ENCODE assay signal across 19 mouse cellular contexts in the genomic region with DNA sequence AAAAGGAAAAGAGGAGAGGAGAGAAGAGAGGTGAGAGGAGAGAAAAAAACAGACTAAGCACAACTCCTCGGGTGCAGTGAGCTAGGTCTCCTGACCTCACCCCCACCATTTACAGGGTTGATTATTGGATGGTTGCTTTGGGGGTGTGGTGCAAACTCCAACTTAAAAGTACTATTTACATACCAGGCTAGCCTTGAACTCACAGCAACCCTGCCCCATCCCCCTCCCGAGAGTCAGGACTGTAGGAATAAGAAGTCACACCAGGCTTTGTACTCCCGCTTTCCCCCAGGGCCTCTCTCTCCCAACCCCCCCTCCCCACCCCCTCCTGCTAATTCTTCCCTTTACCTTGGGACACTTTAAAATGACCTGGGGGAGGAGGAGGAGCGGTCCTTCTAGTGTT. TPM values are rescaled to one million over a fixed set of nuclear protein-coding genes. Genes with fewer than 3 reads are reported as not detected.
"Had no signal": no experiment of that assay in that cellular context is flagged by ENCODE, and none has a peak within 500 bp of the region (broad histone marks: within the 10 kb centered on the region; RNA-seq: fewer than 3 reads in every experiment).

No protein-coding gene starts in this region.

- H3K36me3 ChIP-seq: kidney, embryonic 15.5 days; limb, embryonic 12.5 days; limb, embryonic 15.5 days; midbrain, embryonic 10.5 days; midbrain, embryonic 13.5 days; neural tube, embryonic 13.5 days had no signal

- H3K4me1 ChIP-seq: limb, embryonic 15.5 days; midbrain, embryonic 10.5 days; midbrain, embryonic 13.5 days; neural tube, embryonic 13.5 days had no signal

- H3K9ac ChIP-seq: kidney, embryonic 15.5 days; limb, embryonic 12.5 days; limb, embryonic 15.5 days; liver, embryonic 14.5 days; midbrain, embryonic 13.5 days; neural tube, embryonic 13.5 days had no signal

- H3K27me3 ChIP-seq: kidney, embryonic 15.5 days; midbrain, embryonic 13.5 days had no signal

- H3K4me3 ChIP-seq: kidney, embryonic 15.5 days; limb, embryonic 12.5 days; limb, embryonic 15.5 days; megakaryocyte, embryonic 14.5 days; midbrain, embryonic 10.5 days; midbrain, embryonic 13.5 days; myocyte; neural tube, embryonic 13.5 days had no signal

- H3K4me2 ChIP-seq: kidney, embryonic 15.5 days; limb, embryonic 12.5 days; limb, embryonic 15.5 days; midbrain, embryonic 13.5 days; neural tube, embryonic 13.5 days had no signal

- ATAC-seq: midbrain, embryonic 13.5 days; midbrain, embryonic 16.5 days had no signal

- H3K9me3 ChIP-seq: kidney, embryonic 15.5 days; limb, embryonic 15.5 days had no signal

- DNase-seq: kidney, adult 11 months; kidney, adult 8-10 months; kidney, postnatal 10 days; kidney, postnatal 36 days; left cerebral cortex, postnatal 4 days; lung, adult 2 months; retina, postnatal 1 day; thymus, postnatal 25 days had no signal

- H3K27ac ChIP-seq: limb, embryonic 12.5 days; limb, embryonic 15.5 days; liver, embryonic 14.5 days; macrophage; midbrain, embryonic 10.5 days; midbrain, embryonic 13.5 days; neural tube, embryonic 13.5 days had no signal

RNA-seq across cellular contexts. Expression of gene Dpf3, which starts 8.8 kb away (rescaled TPM):
- polyA plus RNA-seq: macrophage had no signal
